Mouse (Mus musculus) midbrain, embryonic 11.5 days (tissue): Measurements from ENCODE around the gene Gm49486. TPM values are rescaled to one million over a fixed set of nuclear protein-coding genes. Genes with fewer than 3 reads are reported as not detected.

ENCODE experiments used
- ATAC-seq: fragments of 200-750 bp; cut with Nextera tagmentation; 2 replicates; pipeline ENCODE4 v1.8.0; 2017; ENCODE audit warnings: moderate TSS enrichment, moderate library complexity; ENCODE audit not compliant: low FRiP score
- DNase-seq: peaks from one replicate; pipeline ENCODE4 v3.0.0; 2015; ENCODE audit warnings: low spot score; ENCODE audit errors: missing footprints
- H3K27ac ChIP-seq: fragments of 300-500 bp; sonication (generic); 2 replicates; pipeline ENCODE4 v1.5.1; 2014; ENCODE audit warnings: low read depth, low read length
- H3K27me3 ChIP-seq: fragments of 300-500 bp; sonication (generic); 2 replicates; pipeline ENCODE4 v1.6.1; 2014; ENCODE audit warnings: mild to moderate bottlenecking, low read length, moderate library complexity, mixed read lengths; ENCODE audit not compliant: control insufficient read depth, insufficient read depth
- H3K36me3 ChIP-seq: fragments of 300-500 bp; sonication (generic); 2 replicates; pipeline ENCODE4 v1.6.1; 2014; ENCODE audit warnings: mild to moderate bottlenecking, low read length, moderate library complexity, mixed read lengths; ENCODE audit not compliant: control insufficient read depth, insufficient read depth
- H3K4me1 ChIP-seq: fragments of 300-500 bp; sonication (generic); 2 replicates; pipeline ENCODE4 v1.6.1; 2014; ENCODE audit warnings: low read length; ENCODE audit not compliant: control insufficient read depth, insufficient read depth
- H3K4me2 ChIP-seq: fragments of 300-500 bp; sonication (generic); 2 replicates; pipeline ENCODE4 v1.6.1; 2014; ENCODE audit warnings: mild to moderate bottlenecking, moderate library complexity
- H3K4me3 ChIP-seq: fragments of 300-500 bp; sonication (generic); 2 replicates; pipeline ENCODE4 v1.5.1; 2014; ENCODE audit warnings: low read depth, low read length
- H3K9ac ChIP-seq: fragments of 300-500 bp; sonication (generic); 2 replicates; pipeline ENCODE4 v1.6.1; 2014; ENCODE audit warnings: low read length
- H3K9me3 ChIP-seq: fragments of 300-500 bp; sonication (generic); 2 replicates; pipeline ENCODE4 v1.6.1; 2016; ENCODE audit warnings: low read length; ENCODE audit not compliant: control insufficient read depth
- WGBS: fragments of 180-500 bp; shearing (Covaris S2); extraction: QIAGEN DNeasy Blood & Tissue Kit; methylation state at CpG from one replicate; pipeline ENCODE4 v1.1.7; 2014; 5-methylcytosine and 5-hydroxymethylcytosine counted together
- polyA plus RNA-seq: library from polyadenylated mRNA; unstranded; fragments of >200 nt; fragmentation: Nextera tagmentation; extraction: Ambion mirVana; gene quantifications from 2 replicates; pipeline ENCODE4 v1.2.1, GENCODE M21; 2014

Gm49486 gene
- polyA plus RNA-seq, 1 experiment from 2014 or later = 0.12 TPM

DNA sequence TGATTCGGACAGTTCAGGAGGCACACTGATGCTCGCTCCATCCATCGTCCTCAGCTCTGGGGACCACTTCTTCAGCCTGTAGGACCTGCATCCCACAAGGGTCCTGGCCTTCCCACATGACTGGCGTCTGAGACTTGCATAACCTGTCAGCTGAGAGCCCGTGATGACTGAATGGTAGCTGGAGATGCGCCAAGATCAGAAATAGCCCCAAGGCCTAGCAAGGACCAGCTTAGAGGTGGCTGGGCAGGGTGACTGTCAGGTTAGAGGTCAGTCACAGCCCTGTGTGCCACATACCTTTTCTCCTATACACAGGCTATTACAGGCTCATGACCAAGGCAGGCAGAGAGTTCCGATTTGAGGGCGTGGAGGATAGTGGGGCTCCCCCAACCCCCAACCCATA, 33.7 kb upstream of the Gm49486 start:
- H3K36me3 ChIP-seq = no peaks in the 10 kb centered on the region
- 90% methylated on average over 8 of the region's 8 CpGs for WGBS
- H3K27ac ChIP-seq = no peak overlapping the region
- no peak for ATAC-seq
- no peak overlapping the region for H3K4me2 ChIP-seq
- no peak overlapping the region for H3K9ac ChIP-seq
- H3K9me3 ChIP-seq = no peaks in the 10 kb centered on the region
- no peak overlapping the region for H3K4me3 ChIP-seq
- DNase-seq = no peak
- H3K27me3 ChIP-seq = no peaks in the 10 kb centered on the region
- peaks cover 20% of the 10 kb centered on the region for H3K4me1 ChIP-seq

DNA sequence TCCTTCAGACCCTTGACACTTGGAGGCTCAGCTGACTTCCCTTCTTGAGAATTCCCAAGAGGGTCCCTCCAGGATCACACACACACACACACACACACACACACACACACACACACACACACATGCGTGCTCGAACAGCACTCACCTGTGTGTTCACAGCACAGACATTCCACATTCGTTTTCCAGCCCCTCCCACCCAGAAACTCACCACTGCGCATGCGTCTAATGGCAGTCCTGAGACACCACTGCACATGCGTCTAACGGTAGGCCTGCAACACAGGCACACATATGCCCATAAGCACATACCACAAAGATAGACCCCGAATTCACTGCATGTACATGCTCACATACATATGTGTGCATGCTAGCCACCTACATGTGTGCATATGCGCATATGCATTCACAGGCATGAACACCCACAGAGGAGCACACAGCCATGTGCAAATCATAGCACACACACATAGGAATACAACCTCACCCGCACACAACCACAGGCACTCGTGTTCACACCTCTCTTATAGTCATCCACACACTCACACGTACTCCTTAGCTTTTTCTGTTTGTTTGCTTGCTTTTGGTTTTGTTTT, 29.7 kb upstream of the Gm49486 start:
- 94% methylated on average over 12 of the region's 12 CpGs for WGBS
- no peak overlapping the region for H3K27ac ChIP-seq
- peaks cover 22% of the 10 kb centered on the region for H3K4me1 ChIP-seq
- no peaks in the 10 kb centered on the region for H3K27me3 ChIP-seq
- H3K9ac ChIP-seq = no peak overlapping the region
- no peaks in the 10 kb centered on the region for H3K9me3 ChIP-seq
- no peak overlapping the region for H3K4me2 ChIP-seq
- no peaks in the 10 kb centered on the region for H3K36me3 ChIP-seq
- no peak for ATAC-seq
- no peak for DNase-seq
- H3K4me3 ChIP-seq = no peak overlapping the region

DNA sequence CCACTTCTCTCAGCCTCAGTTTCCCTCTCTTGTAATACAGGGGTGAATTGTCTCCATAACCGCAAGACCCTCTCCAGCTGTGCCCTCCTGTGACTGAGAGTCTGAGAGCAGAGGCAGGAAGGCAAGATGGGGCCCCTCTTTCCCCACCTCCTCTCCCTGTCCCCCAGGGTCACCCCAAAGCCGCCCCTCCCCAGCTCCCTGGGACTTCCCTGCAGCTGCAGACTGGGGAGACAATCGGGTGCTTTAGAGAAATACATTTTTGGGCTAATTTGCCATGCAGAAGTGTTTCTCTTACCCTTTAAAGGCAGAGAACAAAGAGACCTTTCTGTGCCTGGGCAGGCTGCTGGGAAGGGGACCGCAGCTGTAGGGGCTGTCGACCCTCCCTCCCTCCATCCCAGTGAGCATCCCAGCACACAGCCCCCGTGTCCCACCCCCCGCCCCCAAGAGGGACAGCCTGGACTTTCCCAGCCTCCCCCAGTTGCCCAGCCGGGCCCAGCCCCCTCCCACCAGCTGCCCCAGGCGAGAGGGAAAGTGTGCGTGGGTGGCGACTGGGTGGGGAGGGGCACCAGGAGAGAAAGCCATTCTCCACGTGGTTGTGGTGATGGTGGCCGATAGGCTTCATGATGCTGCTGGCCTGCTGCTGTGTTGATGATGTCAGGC, 27.6 kb upstream of the Gm49486 start:
- peaks cover 22% of the 10 kb centered on the region for H3K4me1 ChIP-seq
- H3K4me3 ChIP-seq = no peak overlapping the region
- peak overlapping the region; percentile 79 for H3K27ac ChIP-seq
- DNase-seq (peak; percentile 88), ATAC-seq (peak; percentile 84)
- no peaks in the 10 kb centered on the region for H3K9me3 ChIP-seq
- peak overlapping the region; percentile 53 for H3K9ac ChIP-seq
- 26% methylated on average over 13 of the region's 13 CpGs for WGBS
- H3K4me2 ChIP-seq = peak overlapping the region; percentile 25; the same call in 1 of the 2 replicates
- no peaks in the 10 kb centered on the region for H3K27me3 ChIP-seq
- H3K36me3 ChIP-seq = no peaks in the 10 kb centered on the region

- Histone ChIP-seq H3K4me3 (no peak overlapping the region), H3K4me2 (no peak overlapping the region), H3K9me3 (no peaks in the 10 kb centered on the region), H3K27ac (peak overlapping the region; percentile 79; the same call in 1 of the 2 replicates), H3K36me3 (no peaks in the 10 kb centered on the region), H3K27me3 (no peaks in the 10 kb centered on the region), H3K4me1 (peaks cover 22% of the 10 kb centered on the region), H3K9ac (peak overlapping the region; percentile 40; the same call in 1 of the 2 replicates)
- 62% methylated on average over 10 of the region's 10 CpGs for WGBS
- ATAC-seq (peak; percentile 23; the same call in 1 of the 2 replicates), DNase-seq (no peak)
Observed at GRCm38 (mm10) chr15:79202575-79202974, 26.6 kb upstream of the Gm49486 start.

DNA sequence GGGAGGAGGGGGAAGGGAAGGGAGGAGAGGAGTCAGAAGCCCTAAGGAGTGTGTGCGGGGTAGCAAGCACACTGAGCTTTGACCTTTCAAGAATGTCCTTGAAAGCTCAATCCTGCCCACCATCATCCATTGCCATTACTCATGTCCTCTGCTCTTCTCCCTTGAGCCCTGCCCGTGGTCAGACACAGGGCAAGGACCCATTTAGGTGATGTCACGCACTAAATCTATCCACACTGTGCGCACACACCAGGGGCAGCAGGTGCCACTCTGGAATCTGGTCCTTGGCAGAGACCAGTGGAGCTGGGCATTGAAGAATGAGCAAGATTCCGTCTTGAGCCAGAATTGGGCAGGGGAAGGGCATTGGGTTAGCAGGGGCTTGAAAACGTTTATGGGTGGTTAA, 21.0 kb upstream of the Gm49486 start:
- ATAC-seq = no peak
- no peak overlapping the region for H3K27ac ChIP-seq
- 90% methylated on average over 6 of the region's 6 CpGs for WGBS

GRCm38 (mm10) chr15:79208758-79209439, 20.3 kb upstream of the Gm49486 start:
- H3K4me3 ChIP-seq = no peak overlapping the region
- H3K4me2 ChIP-seq = no peak overlapping the region
- ATAC-seq (no peak), DNase-seq (no peak)
- WGBS = 79% methylated on average over 27 of the region's 27 CpGs
- no peak overlapping the region for H3K9ac ChIP-seq
- H3K27ac ChIP-seq = no peak overlapping the region
- no peaks in the 10 kb centered on the region for H3K36me3 ChIP-seq
- H3K27me3 ChIP-seq = no peaks in the 10 kb centered on the region
- H3K9me3 ChIP-seq = no peaks in the 10 kb centered on the region
- H3K4me1 ChIP-seq = no peaks in the 10 kb centered on the region

More for the DNA sequence above, 21.0 kb upstream of the Gm49486 start:
- Histone ChIP-seq H3K36me3 (no peaks in the 10 kb centered on the region), H3K4me2 (no peak overlapping the region), H3K4me3 (no peak overlapping the region), H3K4me1 (no peaks in the 10 kb centered on the region), H3K27me3 (no peaks in the 10 kb centered on the region), H3K9me3 (no peaks in the 10 kb centered on the region), H3K9ac (no peak overlapping the region)
- no peak for DNase-seq

DNA sequence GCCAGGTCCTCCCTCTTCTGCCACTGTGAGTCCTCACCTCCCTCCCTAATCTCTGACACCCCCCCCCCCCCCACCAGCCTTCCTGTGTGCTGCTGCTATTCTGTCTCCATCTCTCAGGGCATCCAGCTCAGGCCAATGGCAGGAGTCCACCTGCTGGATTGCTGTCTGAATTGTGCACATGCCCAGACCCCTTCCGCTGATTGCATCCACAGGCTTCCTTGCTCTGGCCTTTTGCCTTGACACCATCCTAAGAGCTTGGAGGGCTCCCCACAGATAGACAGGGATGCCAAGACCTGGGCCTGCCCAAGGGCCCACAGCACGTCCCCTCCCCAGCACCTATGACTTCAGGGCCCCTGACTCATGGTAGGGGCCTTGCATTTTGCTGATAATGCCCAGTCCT, 18.8 kb upstream of the Gm49486 start:
- Histone ChIP-seq H3K4me2 (no peak overlapping the region), H3K9me3 (no peaks in the 10 kb centered on the region), H3K4me1 (no peaks in the 10 kb centered on the region), H3K9ac (no peak overlapping the region), H3K36me3 (no peaks in the 10 kb centered on the region), H3K27me3 (no peaks in the 10 kb centered on the region), H3K4me3 (no peak overlapping the region), H3K27ac (no peak overlapping the region)
- 68% methylated on average over 2 of the region's 2 CpGs for WGBS
- no peak for ATAC-seq
- no peak for DNase-seq

DNA sequence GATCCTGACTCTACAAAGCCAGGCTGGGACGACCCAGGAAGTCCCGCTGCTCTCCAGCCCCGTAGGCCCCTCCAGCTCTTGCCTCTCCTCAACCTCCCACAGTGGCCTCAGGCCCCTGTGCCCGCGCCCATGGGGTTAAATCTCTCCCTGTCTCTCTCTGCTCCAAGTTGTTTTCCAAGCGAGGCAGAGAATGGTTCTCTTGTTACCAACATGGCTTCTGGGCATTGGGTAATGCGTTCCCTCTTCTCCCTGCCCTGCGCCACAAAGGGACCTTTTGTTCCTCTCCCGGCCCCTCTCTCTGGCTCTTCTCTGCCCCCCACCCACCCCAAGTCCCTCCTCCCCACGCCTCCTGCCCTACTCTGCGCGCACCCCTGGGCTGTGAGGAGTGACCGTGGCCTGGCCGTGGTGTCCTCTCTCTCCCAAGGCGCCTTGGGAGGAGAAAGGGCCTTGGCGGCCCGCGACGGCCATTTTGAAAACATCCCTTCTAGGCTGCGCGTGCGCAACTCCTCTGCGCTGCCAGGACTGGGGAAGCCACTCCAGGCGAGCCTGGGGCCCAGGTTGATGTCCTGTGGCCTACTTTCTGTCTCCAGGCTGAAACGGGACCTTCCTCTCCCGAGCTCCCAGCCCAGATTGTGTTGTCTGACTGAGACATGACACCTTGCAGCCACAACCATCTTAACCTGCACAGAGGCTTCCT, 16.3 kb upstream of the Gm49486 start:
- Histone ChIP-seq H3K27ac (no peak overlapping the region), H3K9ac (no peak overlapping the region), H3K36me3 (no peaks in the 10 kb centered on the region), H3K4me1 (no peaks in the 10 kb centered on the region), H3K27me3 (no peaks in the 10 kb centered on the region), H3K4me3 (no peak overlapping the region), H3K9me3 (no peaks in the 10 kb centered on the region), H3K4me2 (no peak overlapping the region)
- WGBS = 89% methylated on average over 25 of the region's 26 CpGs
- DNase-seq (no peak), ATAC-seq (no peak)

DNA sequence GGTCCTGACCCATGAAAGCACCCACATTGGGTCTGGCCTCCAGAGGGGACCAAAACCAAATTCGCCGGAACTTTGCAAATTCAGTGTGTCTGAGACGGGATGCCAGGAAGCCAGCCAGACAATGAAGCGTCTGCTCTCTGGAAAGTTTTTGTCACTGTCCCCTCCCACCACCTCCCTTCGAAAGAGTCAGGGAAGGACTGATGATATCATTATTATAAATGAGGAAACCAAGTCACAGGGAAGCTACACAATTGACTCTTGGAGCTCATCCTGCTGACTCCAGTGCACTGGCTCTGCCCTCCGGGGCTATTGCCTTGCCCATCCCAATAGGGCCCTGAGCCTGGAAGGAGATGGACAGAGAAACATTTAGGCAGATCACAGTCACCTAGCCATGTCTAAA, 15.6 kb upstream of the Gm49486 start:
- H3K36me3 ChIP-seq = no peaks in the 10 kb centered on the region
- DNase-seq (no peak), ATAC-seq (no peak)
- H3K27ac ChIP-seq = no peak overlapping the region
- no peak overlapping the region for H3K9ac ChIP-seq
- 76% methylated on average over 6 of the region's 6 CpGs for WGBS
- H3K4me3 ChIP-seq = no peak overlapping the region
- no peaks in the 10 kb centered on the region for H3K4me1 ChIP-seq
- H3K9me3 ChIP-seq = no peaks in the 10 kb centered on the region
- no peak overlapping the region for H3K4me2 ChIP-seq
- H3K27me3 ChIP-seq = no peaks in the 10 kb centered on the region
